Mouse (Mus musculus) myocyte (in vitro differentiated cells): ENCODE measurements around the gene Pop5. TPM values are rescaled to one million over a fixed set of nuclear protein-coding genes. Genes with fewer than 3 reads are reported as not detected.
A peak's percentile ranks its signal among the peaks of the same experiment; 100 is the strongest.

Experiments
- H3K27me3 ChIP-seq: one replicate; pipeline ENCODE4 v1.6.1; 2011; ENCODE audit not compliant: control insufficient read depth, insufficient read depth, insufficient read length
- H3K36me3 ChIP-seq: one replicate; pipeline ENCODE4 v1.6.1; 2011; ENCODE audit not compliant: control insufficient read depth, insufficient read depth
- H3K4me2 ChIP-seq: one replicate; pipeline ENCODE4 v1.6.1; 2011; ENCODE audit warnings: low read depth, control low read depth
- H3K4me3 ChIP-seq: one replicate; pipeline ENCODE4 v1.5.1; 2011; ENCODE audit warnings: mild to moderate bottlenecking, control low read depth, moderate library complexity
- H3K79me2 ChIP-seq: one replicate; pipeline ENCODE4 v1.6.1; 2011; ENCODE audit not compliant: control insufficient read depth, insufficient read depth
- H3ac ChIP-seq: one replicate; pipeline ENCODE4 v1.6.1; 2011; ENCODE audit not compliant: control insufficient read depth, insufficient read length
- CEBPB ChIP-seq: IDR thresholded peaks from 2 replicates; pipeline ENCODE4 v1.6.1; 2011; ENCODE audit warnings: mild to moderate bottlenecking, moderate library complexity; ENCODE audit not compliant: poor library complexity, insufficient read depth, severe bottlenecking
- E2F4 ChIP-seq: IDR thresholded peaks from one replicate; pipeline ENCODE4 v1.6.1; 2011; ENCODE audit warnings: mild to moderate bottlenecking, control low read depth, moderate library complexity; ENCODE audit not compliant: insufficient read depth
- MAX ChIP-seq: IDR thresholded peaks from one replicate; pipeline ENCODE4 v1.6.1; 2011; ENCODE audit warnings: low read depth, mild to moderate bottlenecking, control low read depth
- MYOD1 ChIP-seq, 3 experiments: IDR thresholded peaks; one replicate each; pipeline ENCODE4 v1.6.1; 2011; ENCODE audit warnings: control low read depth in 2 of 3, low read depth in 2 of 3, mild to moderate bottlenecking in 2 of 3, moderate library complexity in 1 of 3; ENCODE audit not compliant: insufficient read length in 2 of 3, control insufficient read depth in 1 of 3
- MYOG ChIP-seq, 3 experiments: IDR thresholded peaks; one replicate each; pipeline ENCODE4 v1.6.1; 2011; ENCODE audit warnings: control low read depth in 2 of 3, low read depth in 2 of 3, mild to moderate bottlenecking in 2 of 3; ENCODE audit not compliant: insufficient read length in 2 of 3, control insufficient read depth in 1 of 3, insufficient read depth in 1 of 3
- POLR2A ChIP-seq: IDR thresholded peaks from one replicate; pipeline ENCODE4 v1.6.1; 2011; ENCODE audit warnings: low read depth, mild to moderate bottlenecking, control low read depth, moderate library complexity; ENCODE audit not compliant: insufficient read length
- POLR2AphosphoS2 ChIP-seq: IDR thresholded peaks from one replicate; pipeline ENCODE4 v1.6.1; 2011; ENCODE audit warnings: low read depth, control low read depth; ENCODE audit not compliant: insufficient read length
- REST ChIP-seq: IDR thresholded peaks from one replicate; pipeline ENCODE4 v1.6.1; 2011; ENCODE audit warnings: mild to moderate bottlenecking, control low read depth, moderate library complexity; ENCODE audit not compliant: insufficient read depth, insufficient read length
- SRF ChIP-seq: IDR thresholded peaks from one replicate; pipeline ENCODE4 v1.6.1; 2011; ENCODE audit warnings: low read depth; ENCODE audit not compliant: control insufficient read depth, insufficient read length
- TCF12 ChIP-seq: IDR thresholded peaks from one replicate; pipeline ENCODE4 v1.6.1; 2011; ENCODE audit warnings: mild to moderate bottlenecking, control low read depth; ENCODE audit not compliant: poor library complexity, insufficient read depth, severe bottlenecking
- TCF3 ChIP-seq: IDR thresholded peaks from one replicate; pipeline ENCODE4 v1.6.1; 2011; ENCODE audit warnings: low read depth, control low read depth; ENCODE audit not compliant: insufficient read length
- USF1 ChIP-seq: IDR thresholded peaks from one replicate; pipeline ENCODE4 v1.6.1; 2011; ENCODE audit warnings: low read depth, mild to moderate bottlenecking, control low read depth, moderate library complexity
- polyA plus RNA-seq: library from polyadenylated mRNA; unstranded; fragments of >200 nt; fragmentation: generic; extraction: Trizol; gene quantifications from one replicate; pipeline ENCODE4 v1.2.1, GENCODE M21; 2012; ENCODE audit warnings: missing spikeins

The Pop5 gene
- polyA plus RNA-seq, 1 experiment, result 82.3 TPM

DNA sequence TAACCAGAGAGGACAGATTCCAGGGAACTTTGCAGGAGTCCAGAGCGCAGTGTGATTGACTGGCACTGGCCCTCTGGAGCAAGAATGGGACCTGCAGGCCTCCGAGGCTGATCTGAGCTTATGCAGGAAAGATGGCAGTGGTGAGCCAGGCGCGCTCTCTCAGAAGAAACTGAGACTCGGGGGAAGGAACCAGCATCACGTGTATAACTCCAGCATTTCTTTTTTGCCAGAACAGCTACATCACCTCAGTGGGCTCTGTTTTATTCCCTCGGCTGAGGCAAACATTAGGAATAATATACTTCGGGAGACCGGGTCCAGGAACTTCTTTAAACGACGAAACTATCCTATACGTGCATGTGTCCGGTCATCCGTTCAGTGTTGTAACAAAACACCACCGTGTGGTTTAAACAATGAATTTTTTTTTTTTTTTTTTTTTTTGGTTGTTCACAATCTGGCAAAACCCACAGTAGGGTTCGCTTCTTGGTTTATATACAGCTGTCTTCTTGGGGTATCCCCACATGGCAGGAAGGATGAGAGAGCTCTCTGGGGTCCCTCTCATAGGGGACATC lies 4.0 kb upstream of the Pop5 start:
- H3K4me2 ChIP-seq, result no peak overlapping the region
- H3K27me3 ChIP-seq, result no peaks in the 10 kb centered on the region
- no peaks in the 10 kb centered on the region for H3K79me2 ChIP-seq
- TF ChIP-seq MYOG (IDR thresholded peaks at IDR 0.05; ENCODE audit: control insufficient read depth in 1 of 3, insufficient read depth in 1 of 3, insufficient read length in 2 of 3, low read depth in 2 of 3), result no peak
- no peak for TF ChIP-seq MYOD1 (IDR thresholded peaks at IDR 0.05; ENCODE audit: control insufficient read depth in 1 of 3, insufficient read length in 2 of 3, low read depth in 2 of 3)
- no peak for TF ChIP-seq USF1
- no peak for TF ChIP-seq TCF12
- TF ChIP-seq POLR2A, result no peak
- TF ChIP-seq SRF, result no peak
- TF ChIP-seq CEBPB, result no peak
- H3ac ChIP-seq, result no peak overlapping the region
- H3K36me3 ChIP-seq, result no peaks in the 10 kb centered on the region
- no peak overlapping the region for H3K4me3 ChIP-seq

DNA sequence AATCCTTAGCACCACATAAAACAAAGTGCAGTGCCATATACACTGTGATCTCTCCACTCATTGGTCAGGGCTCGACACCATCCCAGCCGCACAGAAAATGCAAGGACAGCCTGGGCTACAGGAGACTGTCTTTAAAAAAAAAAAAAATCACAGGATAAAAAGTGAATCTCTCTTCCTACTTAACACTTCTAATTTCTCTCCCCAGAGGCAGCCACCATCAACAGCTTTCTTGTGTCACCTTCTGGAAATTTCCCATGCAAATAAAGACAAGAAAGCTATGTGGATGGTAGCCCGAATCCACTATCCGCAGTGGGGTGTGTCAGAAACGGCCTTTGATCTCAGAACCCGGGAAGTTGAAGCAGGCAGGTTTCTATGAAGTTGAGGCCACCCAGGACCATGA lies 3.1 kb upstream of the Pop5 start:
- Histone ChIP-seq H3K4me2 (no peak overlapping the region), H3ac (no peak overlapping the region), H3K27me3 (no peaks in the 10 kb centered on the region), H3K4me3 (no peak overlapping the region), H3K79me2 (no peaks in the 10 kb centered on the region), H3K36me3 (no peaks in the 10 kb centered on the region)
- TF ChIP-seq TCF12 (no peak), POLR2A (no peak), MYOD1 (IDR thresholded peaks at IDR 0.05; ENCODE audit: control insufficient read depth in 1 of 3, insufficient read length in 2 of 3, low read depth in 2 of 3) (no peak), SRF (no peak), MAX (no peak), MYOG (IDR thresholded peaks at IDR 0.05; ENCODE audit: control insufficient read depth in 1 of 3, insufficient read depth in 1 of 3, insufficient read length in 2 of 3, low read depth in 2 of 3) (no peak), CEBPB (no peak), TCF3 (no peak), E2F4 (no peak)

DNA sequence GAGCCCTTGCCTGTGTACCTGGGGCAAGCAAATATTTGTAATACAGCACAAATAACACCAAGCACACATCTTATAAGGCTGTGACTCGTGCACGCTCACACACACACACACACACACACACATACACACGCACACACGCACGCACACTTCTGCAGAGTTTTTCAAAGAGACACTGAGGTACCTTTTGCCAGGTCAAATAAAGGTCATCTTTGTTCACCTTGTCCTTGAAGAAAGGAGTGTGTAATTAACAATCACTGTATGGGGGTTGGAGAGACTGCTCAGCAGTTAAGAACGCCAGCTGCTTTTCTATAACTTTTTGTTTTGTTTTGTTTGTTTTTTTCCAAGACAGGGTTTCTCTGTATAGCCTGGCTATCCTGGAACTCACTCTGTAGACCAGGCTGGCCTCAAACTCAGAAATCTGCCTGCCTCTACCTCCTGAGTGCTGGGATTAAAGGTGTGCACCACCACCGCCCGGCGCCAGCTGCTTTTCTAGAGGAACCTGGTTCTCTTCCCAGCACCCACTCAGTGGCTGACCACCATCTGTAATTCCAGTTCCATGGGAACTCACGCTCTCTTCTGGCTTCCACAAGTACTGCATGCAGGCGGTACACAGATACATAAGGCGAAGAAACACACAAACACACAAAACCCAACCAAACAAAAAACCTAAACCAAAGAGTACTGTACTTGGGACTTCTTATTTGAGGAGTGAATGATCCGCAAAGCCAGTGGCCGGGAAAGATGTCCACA lies 2.4 kb upstream of the Pop5 start:
- Histone ChIP-seq H3K79me2 (no peaks in the 10 kb centered on the region), H3K36me3 (no peaks in the 10 kb centered on the region), H3ac (no peak overlapping the region), H3K4me2 (no peak overlapping the region), H3K27me3 (no peaks in the 10 kb centered on the region), H3K4me3 (no peak overlapping the region)
- TF ChIP-seq E2F4 (no peak), SRF (no peak), POLR2AphosphoS2 (no peak), MAX (no peak), REST (no peak), MYOG (IDR thresholded peaks at IDR 0.05; ENCODE audit: control insufficient read depth in 1 of 3, insufficient read depth in 1 of 3, insufficient read length in 2 of 3, low read depth in 2 of 3) (no peak), MYOD1 (IDR thresholded peaks at IDR 0.05; ENCODE audit: control insufficient read depth in 1 of 3, insufficient read length in 2 of 3, low read depth in 2 of 3) (no peak), TCF3 (no peak), USF1 (no peak), CEBPB (no peak), TCF12 (no peak), POLR2A (no peak)

DNA sequence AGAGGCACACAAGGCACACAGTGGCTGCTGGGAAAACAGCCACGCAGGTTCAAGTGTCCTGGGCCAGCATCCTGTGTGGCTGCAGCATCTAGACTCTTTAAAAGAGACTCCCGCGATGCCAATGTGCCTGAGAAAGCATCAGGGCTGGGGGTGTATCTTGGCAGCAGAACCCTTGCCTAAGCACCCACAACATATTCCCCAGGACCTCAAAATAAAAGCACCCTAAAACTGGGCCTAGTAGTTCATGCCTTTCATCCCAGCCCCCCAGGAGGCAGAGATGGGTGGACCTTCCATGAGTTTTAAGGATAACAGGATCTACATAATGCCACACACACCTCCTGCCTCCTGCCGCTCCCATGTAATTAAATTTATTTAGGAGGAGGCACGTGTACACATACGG lies 1.1 kb upstream of the Pop5 start:
- Histone ChIP-seq H3K36me3 (no peaks in the 10 kb centered on the region), H3K79me2 (no peaks in the 10 kb centered on the region), H3ac (no peak overlapping the region), H3K27me3 (no peaks in the 10 kb centered on the region), H3K4me3 (peak overlapping the region; percentile 55), H3K4me2 (no peak overlapping the region)
- no peak for TF ChIP-seq SRF
- TF ChIP-seq POLR2AphosphoS2, result no peak
- TF ChIP-seq CEBPB, result no peak
- no peak for TF ChIP-seq TCF3
- TF ChIP-seq REST, result no peak
- no peak for TF ChIP-seq MYOG (IDR thresholded peaks at IDR 0.05; ENCODE audit: control insufficient read depth in 1 of 3, insufficient read depth in 1 of 3, insufficient read length in 2 of 3, low read depth in 2 of 3)
- TF ChIP-seq USF1, result no peak
- TF ChIP-seq MYOD1 (IDR thresholded peaks at IDR 0.05; ENCODE audit: control insufficient read depth in 1 of 3, insufficient read length in 2 of 3, low read depth in 2 of 3), result no peak
- no peak for TF ChIP-seq E2F4
- TF ChIP-seq POLR2A, result no peak
- TF ChIP-seq MAX, result no peak
- no peak for TF ChIP-seq TCF12
